Mouse (Mus musculus): ENCODE data around the gene Gtf2f1. TPM values are rescaled to one million over a fixed set of nuclear protein-coding genes. Genes with fewer than 3 reads are reported as not detected.

The Gtf2f1 gene
- polyA plus RNA-seq, 1 experiment from 2014 or later = 33.7 TPM

- Histone ChIP-seq H3K9me3 (replicated peaks) (no peaks in the 10 kb centered on the region), H3K27ac (no peak overlapping the region), H3K27me3 (0 out of 2 replicates have a peak, but pooled peaks cover 6% of the 10 kb centered on the region), H3K4me2 (no peak overlapping the region), H3K36me3 (no peaks in the 10 kb centered on the region), H3K4me1 (replicated peaks) (no peaks in the 10 kb centered on the region), H3K9ac (no peak overlapping the region), H3K4me3 (no peak overlapping the region)
- ATAC-seq (replicated peaks; ENCODE audit: insufficient number of reproducible peaks, insufficient read depth, low FRiP score, low read depth) = no peak
- 60% methylated on average over 14 of the region's 14 CpGs for WGBS
These were observed 37.0 kb downstream of the Gtf2f1 start for GRCm38 (mm10) chr17:56973956-56974707.

GRCm38 (mm10) chr17:56970081-56970480 lies 41.0 kb downstream of the Gtf2f1 start:
- H3K4me3 ChIP-seq = no peak overlapping the region
- no peaks in the 10 kb centered on the region for H3K36me3 ChIP-seq
- no peak overlapping the region for H3K4me2 ChIP-seq
- no peak overlapping the region for H3K9ac ChIP-seq
- 0 out of 2 replicates have a peak, but pooled peaks cover 6% of the 10 kb centered on the region for H3K27me3 ChIP-seq
- no peak overlapping the region for H3K27ac ChIP-seq
- 49% methylated on average over 5 of the region's 5 CpGs for WGBS
- no peak for ATAC-seq (replicated peaks; ENCODE audit: insufficient number of reproducible peaks, insufficient read depth, low FRiP score, low read depth)
- no peaks in the 10 kb centered on the region for H3K9me3 ChIP-seq (replicated peaks)
- H3K4me1 ChIP-seq (replicated peaks) = no peaks in the 10 kb centered on the region

GRCm38 (mm10) chr17:56969321-56969720 lies 41.8 kb downstream of the Gtf2f1 start:
- Histone ChIP-seq H3K27me3 (0 out of 2 replicates have a peak, but pooled peaks cover 6% of the 10 kb centered on the region), H3K9ac (no peak overlapping the region), H3K36me3 (no peaks in the 10 kb centered on the region), H3K27ac (no peak overlapping the region), H3K4me3 (no peak overlapping the region), H3K4me1 (replicated peaks) (no peaks in the 10 kb centered on the region), H3K9me3 (replicated peaks) (no peaks in the 10 kb centered on the region), H3K4me2 (no peak overlapping the region)
- no peak for ATAC-seq (replicated peaks; ENCODE audit: insufficient number of reproducible peaks, insufficient read depth, low FRiP score, low read depth)
- 63% methylated on average over 3 of the region's 3 CpGs for WGBS

- Histone ChIP-seq H3K27ac (no peak overlapping the region), H3K4me3 (no peak overlapping the region), H3K9ac (no peak overlapping the region), H3K4me1 (replicated peaks) (no peaks in the 10 kb centered on the region), H3K9me3 (replicated peaks) (no peaks in the 10 kb centered on the region), H3K36me3 (no peaks in the 10 kb centered on the region), H3K27me3 (no peaks in the 10 kb centered on the region), H3K4me2 (no peak overlapping the region)
- no peak for ATAC-seq (replicated peaks; ENCODE audit: insufficient number of reproducible peaks, insufficient read depth, low FRiP score, low read depth)
- WGBS = 68% methylated on average over 6 of the region's 6 CpGs
These were observed 47.4 kb downstream of the Gtf2f1 start for GRCm38 (mm10) chr17:56963646-56964045.

- H3K9me3 ChIP-seq (replicated peaks) = no peaks in the 10 kb centered on the region
- no peak overlapping the region for H3K4me2 ChIP-seq
- H3K27ac ChIP-seq = no peak overlapping the region
- no peaks in the 10 kb centered on the region for H3K27me3 ChIP-seq
- H3K4me1 ChIP-seq (replicated peaks) = no peaks in the 10 kb centered on the region
- H3K9ac ChIP-seq = no peak overlapping the region
- H3K4me3 ChIP-seq = no peak overlapping the region
- H3K36me3 ChIP-seq = no peaks in the 10 kb centered on the region
- ATAC-seq (replicated peaks; ENCODE audit: insufficient number of reproducible peaks, insufficient read depth, low FRiP score, low read depth) = no peak
- WGBS = 73% methylated on average over 5 of the region's 5 CpGs
These were observed 48.3 kb downstream of the Gtf2f1 start for GRCm38 (mm10) chr17:56962642-56963405.

- H3K4me1 ChIP-seq (replicated peaks) = no peaks in the 10 kb centered on the region
- 86% methylated on average over 4 of the region's 4 CpGs for WGBS
These were observed 49.2 kb downstream of the Gtf2f1 start for GRCm38 (mm10) chr17:56961880-56962279.

GRCm38 (mm10) chr17:56958667-56959066 lies 52.4 kb downstream of the Gtf2f1 start:
- Histone ChIP-seq H3K4me1 (replicated peaks) (no peaks in the 10 kb centered on the region), H3K9me3 (replicated peaks) (no peaks in the 10 kb centered on the region), H3K9ac (no peak overlapping the region), H3K27ac (no peak overlapping the region), H3K4me2 (no peak overlapping the region), H3K36me3 (no peaks in the 10 kb centered on the region), H3K4me3 (no peak overlapping the region), H3K27me3 (no peaks in the 10 kb centered on the region)
- ATAC-seq (replicated peaks; ENCODE audit: insufficient number of reproducible peaks, insufficient read depth, low FRiP score, low read depth) = no peak
- 57% methylated on average over 4 of the region's 4 CpGs for WGBS

More at GRCm38 (mm10) chr17:56961880-56962279, 49.2 kb downstream of the Gtf2f1 start:
- no peak overlapping the region for H3K4me2 ChIP-seq
- H3K27me3 ChIP-seq = no peaks in the 10 kb centered on the region
- no peak overlapping the region for H3K9ac ChIP-seq
- no peak overlapping the region for H3K4me3 ChIP-seq
- H3K36me3 ChIP-seq = no peaks in the 10 kb centered on the region
- H3K9me3 ChIP-seq (replicated peaks) = no peaks in the 10 kb centered on the region
- no peak overlapping the region for H3K27ac ChIP-seq
- ATAC-seq (replicated peaks; ENCODE audit: insufficient number of reproducible peaks, insufficient read depth, low FRiP score, low read depth) = no peak

GRCm38 (mm10) chr17:56957763-56958429 lies 53.2 kb downstream of the Gtf2f1 start:
- 25% methylated on average over 10 of the region's 11 CpGs for WGBS
- 0 out of 2 replicates have a peak, but pooled peaks cover 2% of the 10 kb centered on the region for H3K27me3 ChIP-seq
- H3K36me3 ChIP-seq = no peaks in the 10 kb centered on the region
- no peak; the same call in 1 of the 2 replicates for ATAC-seq (replicated peaks; ENCODE audit: insufficient number of reproducible peaks, insufficient read depth, low FRiP score, low read depth)
- H3K9ac ChIP-seq = no peak overlapping the region
- H3K4me3 ChIP-seq = no peak overlapping the region
- H3K27ac ChIP-seq = no peak overlapping the region
- no peak overlapping the region for H3K4me2 ChIP-seq
- no peaks in the 10 kb centered on the region for H3K4me1 ChIP-seq (replicated peaks)
- H3K9me3 ChIP-seq (replicated peaks) = no peaks in the 10 kb centered on the region

- Histone ChIP-seq H3K27me3 (0 out of 2 replicates have a peak, but pooled peaks cover 4% of the 10 kb centered on the region), H3K9ac (no peak overlapping the region), H3K9me3 (replicated peaks) (no peaks in the 10 kb centered on the region), H3K4me2 (no peak overlapping the region), H3K36me3 (no peaks in the 10 kb centered on the region), H3K27ac (no peak overlapping the region), H3K4me3 (no peak overlapping the region), H3K4me1 (replicated peaks) (no peaks in the 10 kb centered on the region)
- ATAC-seq (replicated peaks; ENCODE audit: insufficient number of reproducible peaks, insufficient read depth, low FRiP score, low read depth) = no peak
- WGBS = 76% methylated on average over 7 of the region's 7 CpGs
These were observed 56.2 kb downstream of the Gtf2f1 start for GRCm38 (mm10) chr17:56954871-56955270.

Data from heart, embryonic 15.5 days (tissue).